Mouse (Mus musculus): ENCODE measurements around the gene Egfem1.

GRCm38 (mm10) chr3:29243600-29243999, 161.8 kb downstream of the Egfem1 start:
- TF ChIP-seq CTCF (IDR thresholded peaks at IDR 0.05; ENCODE audit: control insufficient read depth, insufficient read depth, insufficient read length) (no peak), MYOD1 (IDR thresholded peaks at IDR 0.05; ENCODE audit: control insufficient read depth, insufficient read length, low read depth) (no peak), USF1 (IDR thresholded peaks at IDR 0.05; ENCODE audit: low read depth) (no peak), MAX (IDR thresholded peaks at IDR 0.05) (no peak), FOSL1 (IDR thresholded peaks at IDR 0.05; ENCODE audit: insufficient read depth, low read length, poor library complexity, severe bottlenecking) (no peak), MYOG (IDR thresholded peaks at IDR 0.05; ENCODE audit: control insufficient read depth, extremely low read depth, insufficient read length) (no peak)
